Mouse (Mus musculus): ENCODE measurements at regions not wholly inside any gene's neighbourhood (a gene's known extent, or its start where the extent isn't known, plus 50 kb on each side); places are given as distances from the start of the nearest gene placed in this dataset.

DNA sequence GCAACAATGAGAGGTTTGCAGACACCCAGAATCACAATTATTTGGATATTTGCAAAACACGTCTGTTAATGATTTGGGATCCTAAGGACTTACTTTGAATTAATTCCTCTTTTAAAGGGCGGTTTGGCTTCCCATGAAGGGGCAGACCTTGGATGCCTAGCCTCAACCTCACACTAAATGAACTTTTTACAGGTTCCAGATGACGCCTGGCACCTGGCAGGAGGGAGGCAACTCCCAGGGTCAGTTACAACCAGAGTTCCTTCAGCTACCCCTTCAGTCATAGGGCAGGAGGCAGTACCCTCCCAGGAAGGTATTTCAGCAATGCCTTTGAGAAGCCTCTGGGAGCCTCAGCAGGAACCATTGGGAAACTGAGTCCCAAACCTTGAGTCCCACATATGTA is 57.9 kb upstream of the Stx18 start:
- no peak for DNase-seq (ENCODE audit: extremely low spot score in 1 of 2, low spot score in 1 of 2)

DNA sequence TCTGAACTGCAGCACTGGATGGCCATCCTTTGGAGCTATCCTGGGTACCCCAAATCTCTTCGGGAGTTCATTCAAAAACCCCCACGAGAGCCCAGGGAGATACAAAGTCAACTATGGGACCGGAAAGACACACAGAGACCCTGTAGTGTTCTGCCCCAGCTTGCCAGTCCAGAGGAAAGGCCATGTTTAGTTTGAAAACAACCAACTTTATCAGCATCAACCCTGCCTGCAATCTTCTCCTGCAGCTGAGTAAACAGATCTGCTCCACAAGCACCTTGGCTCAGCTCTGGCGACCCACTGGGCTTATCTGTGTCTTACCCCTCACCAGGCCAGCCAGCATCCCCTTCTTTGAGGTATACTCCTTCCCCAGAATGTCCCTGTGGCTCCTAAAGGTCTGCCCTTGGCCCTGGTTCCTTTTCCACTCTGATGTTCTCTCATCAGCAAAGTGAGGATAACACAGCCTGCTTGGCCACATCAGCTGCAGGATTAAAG is 61.6 kb upstream of the Stx18 start:
- DNase-seq (ENCODE audit: extremely low spot score in 1 of 2, low spot score in 1 of 2) = no peak

DNA sequence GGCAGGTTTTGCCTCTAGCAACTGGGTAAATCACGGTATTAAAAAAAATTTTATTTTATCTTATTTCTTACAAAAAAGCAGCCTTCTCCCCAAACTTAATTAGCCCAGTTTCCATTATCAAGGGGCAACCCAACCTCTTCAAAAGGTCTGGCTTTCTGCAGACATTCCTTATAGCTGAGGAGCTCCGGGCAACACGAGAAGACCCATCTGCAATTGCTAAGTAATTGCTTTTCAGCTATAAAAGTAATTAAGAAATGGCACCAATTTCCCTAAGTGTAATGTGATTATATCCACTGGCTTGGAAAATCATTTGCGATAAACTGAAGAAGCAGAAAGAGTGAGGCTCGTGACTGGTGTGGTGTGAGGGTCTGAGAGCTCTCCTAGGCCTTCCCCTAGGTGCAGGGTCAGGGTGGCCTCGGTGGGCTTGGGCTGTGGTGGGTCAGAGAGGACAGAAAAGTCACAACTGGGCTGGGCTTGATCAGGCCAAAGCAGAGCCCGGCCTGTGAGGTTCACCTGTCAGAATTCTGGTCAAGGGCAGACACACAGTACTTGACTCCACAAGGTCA is 65.5 kb upstream of the Stx18 start:
- DNase-seq (ENCODE audit: extremely low spot score in 1 of 2, low spot score in 1 of 2) = no peak

DNA sequence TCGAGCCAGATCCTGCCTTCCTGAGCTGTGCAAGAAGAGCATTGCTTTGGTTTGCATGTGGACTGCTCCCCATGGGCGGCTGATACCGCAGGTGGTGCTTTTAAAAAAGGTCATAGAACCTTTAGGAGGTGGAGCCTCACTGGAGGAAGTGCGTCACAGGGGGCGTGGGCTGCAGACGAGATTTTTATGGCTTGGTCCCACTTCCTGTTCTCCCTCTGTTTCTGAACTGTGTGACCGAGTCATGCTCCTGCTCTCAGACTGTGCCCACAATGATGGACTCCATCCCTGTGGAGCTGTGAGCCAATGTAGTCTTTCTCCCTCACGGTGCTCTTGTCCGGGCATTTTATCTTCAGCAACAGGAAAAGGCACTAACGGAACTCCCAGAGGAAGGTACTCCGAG is 66.8 kb upstream of the Stx18 start:
- no peak for DNase-seq (ENCODE audit: extremely low spot score in 1 of 2, low spot score in 1 of 2)

DNA sequence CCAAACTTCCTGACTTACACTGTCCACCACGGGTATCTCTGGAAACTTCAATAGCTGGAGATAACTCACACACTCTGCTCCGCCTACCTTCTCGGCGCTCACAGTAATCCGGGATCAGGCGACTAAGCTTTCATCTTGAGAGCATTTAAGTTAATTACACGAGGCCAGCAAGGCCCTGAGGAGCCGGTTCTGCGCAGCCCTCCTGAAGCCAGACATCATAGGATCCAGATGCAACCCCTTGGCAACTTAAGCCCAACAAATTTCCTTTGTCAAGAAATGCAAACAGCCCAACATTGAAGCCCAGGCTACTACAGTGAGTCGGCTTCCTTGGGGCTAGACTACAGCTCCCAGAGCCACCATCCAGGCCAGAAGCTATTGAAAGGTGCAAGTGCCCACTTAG is 69.9 kb upstream of the Stx18 start:
- no peak for DNase-seq (ENCODE audit: extremely low spot score in 1 of 2, low spot score in 1 of 2)

DNA sequence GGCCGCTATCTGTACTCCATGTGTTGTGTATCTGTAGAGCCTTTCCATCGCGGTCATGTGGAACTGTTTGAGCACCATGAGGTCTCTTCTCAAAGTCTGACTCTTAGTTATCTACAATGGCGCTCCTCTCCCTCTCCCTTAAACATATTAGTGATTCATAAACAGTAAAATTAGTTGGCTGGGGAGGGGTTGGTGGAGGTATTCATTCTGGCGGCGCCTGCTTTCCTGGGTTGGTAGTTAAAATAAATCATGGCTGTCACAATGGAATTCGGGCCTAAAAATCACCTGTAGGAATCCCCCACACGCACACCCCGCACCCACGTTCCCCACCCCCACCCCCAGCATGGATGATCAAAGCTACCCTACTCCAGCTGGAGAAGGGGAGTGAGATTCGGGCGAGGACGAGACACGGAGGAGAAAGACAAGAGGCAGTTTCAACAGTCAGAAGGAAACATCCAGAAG is 70.6 kb upstream of the Stx18 start:
- DNase-seq (ENCODE audit: extremely low spot score in 1 of 2, low spot score in 1 of 2) = no peak

DNA sequence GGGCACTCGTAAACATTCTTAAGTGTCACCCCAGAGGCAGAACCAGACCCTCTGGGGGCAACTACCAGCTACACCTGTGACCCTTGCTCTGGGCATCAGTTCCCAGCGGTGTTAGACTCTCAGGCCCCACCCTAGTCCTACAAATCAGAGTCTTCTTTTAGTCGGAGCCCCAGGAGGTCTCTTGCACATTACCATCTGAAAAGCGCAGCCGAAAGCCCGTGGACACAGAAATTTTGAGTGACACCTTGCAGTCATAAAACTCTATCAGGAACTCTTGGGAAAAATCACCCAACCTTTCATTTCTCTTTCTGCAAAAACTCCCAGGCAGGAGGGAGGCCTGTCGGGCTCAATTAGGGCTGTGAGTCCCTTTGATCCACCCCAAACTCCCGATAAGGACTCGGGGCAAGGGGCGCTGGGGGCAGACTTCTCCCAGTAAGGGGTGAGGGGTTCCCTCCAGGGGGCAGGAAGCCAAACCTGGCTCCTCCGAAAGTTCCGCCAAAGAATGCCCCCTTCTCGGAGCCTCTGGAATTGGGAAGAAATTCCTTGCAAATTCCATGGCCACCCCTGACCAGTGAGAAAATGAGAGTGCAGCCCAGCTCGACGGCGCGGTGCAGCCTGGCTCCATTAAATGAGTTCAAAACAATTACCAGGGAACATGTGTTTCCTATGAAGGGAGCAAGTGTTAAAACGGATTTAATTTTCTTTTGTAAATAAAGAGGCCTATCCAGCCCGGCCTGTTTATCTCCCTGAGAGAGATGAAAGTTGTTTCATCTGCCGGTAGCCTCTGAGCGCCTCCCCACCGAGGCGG is 71.2 kb upstream of the Stx18 start:
- no peak for DNase-seq (ENCODE audit: extremely low spot score in 1 of 2, low spot score in 1 of 2)

DNA sequence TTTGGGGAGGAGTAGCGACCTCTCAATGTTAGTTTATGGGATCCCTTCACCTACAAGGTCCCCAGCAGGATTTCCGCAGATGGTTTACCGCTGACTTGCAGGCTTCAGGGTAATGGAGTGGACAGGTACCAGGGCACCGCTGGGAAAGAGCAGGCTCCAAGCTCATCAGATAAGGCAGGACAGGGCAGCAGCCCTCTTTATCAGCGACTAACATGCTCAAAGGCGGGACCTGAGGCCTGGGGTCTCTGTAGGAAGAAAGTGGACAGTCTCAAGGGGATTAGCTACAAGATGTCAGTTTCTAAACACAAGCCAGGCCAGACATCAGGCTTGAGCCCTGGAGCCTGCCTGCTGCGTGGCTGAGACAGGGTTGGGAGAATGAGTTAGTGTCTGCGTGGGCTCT is 74.9 kb upstream of the Stx18 start:
- no peak for DNase-seq (ENCODE audit: extremely low spot score in 1 of 2, low spot score in 1 of 2)

DNA sequence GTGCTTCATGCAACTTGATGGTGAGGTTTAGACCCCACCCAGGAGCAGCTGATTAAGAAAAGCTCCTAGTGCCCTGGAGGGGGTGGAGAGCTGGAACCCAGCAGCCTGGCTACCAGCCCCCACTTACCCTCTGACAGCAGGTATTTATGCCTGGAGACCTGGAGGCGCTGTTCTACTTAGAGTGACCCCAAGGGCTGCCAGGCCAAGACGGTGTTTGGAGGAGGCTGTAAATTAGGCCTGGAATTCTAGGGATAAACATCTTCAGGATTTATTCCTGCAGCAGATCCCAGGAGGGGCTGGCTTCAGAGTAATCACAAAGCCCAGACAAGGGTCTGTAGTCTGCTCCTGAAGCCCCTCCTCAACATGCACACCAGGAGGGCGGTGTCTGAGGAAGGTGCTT is 76.0 kb upstream of the Stx18 start:
- DNase-seq (ENCODE audit: extremely low spot score in 1 of 2, low spot score in 1 of 2) = no peak

DNA sequence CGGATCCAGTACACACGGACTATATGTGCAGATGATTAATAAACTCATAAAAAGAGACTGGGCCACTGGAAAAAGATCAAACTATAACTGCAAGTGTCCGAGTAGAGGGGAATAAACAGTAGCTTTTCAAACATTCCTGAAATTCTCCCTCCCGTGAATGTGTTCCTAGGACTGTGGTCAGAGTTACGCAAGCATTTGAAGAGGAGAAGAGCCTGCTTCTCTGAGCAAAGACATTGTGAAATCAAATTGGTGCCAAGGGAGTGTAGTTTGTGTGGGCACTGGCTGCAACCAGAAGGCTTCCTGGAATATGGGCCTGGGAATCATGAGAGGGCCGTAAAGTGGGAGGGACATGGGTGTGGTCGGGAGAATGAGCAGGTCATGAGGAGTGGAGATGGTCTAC is 78.3 kb upstream of the Stx18 start:
- no peak for DNase-seq (ENCODE audit: extremely low spot score in 1 of 2, low spot score in 1 of 2)

DNA sequence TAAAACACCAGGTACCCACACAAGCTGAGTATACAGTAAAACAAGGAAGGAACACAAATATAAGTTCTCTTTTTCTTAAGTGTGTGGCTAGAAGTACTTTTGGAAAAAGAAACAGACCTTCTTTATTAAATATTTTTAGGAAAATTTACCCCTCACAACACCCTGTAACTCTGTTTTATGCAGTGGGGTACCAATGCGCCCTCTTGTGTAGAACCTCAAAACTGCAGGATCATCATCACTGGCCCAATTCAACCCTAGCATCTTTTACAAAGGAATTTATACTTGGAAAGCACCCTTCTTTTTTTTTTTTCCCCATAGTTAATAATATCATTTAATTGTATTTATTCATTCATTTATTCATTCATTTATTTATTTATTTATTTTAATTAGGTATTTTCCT is 86.4 kb upstream of the Stx18 start:
- peak in 1 of 2 experiments; percentile 72 for DNase-seq (ENCODE audit: extremely low spot score in 1 of 2, low spot score in 1 of 2)

DNA sequence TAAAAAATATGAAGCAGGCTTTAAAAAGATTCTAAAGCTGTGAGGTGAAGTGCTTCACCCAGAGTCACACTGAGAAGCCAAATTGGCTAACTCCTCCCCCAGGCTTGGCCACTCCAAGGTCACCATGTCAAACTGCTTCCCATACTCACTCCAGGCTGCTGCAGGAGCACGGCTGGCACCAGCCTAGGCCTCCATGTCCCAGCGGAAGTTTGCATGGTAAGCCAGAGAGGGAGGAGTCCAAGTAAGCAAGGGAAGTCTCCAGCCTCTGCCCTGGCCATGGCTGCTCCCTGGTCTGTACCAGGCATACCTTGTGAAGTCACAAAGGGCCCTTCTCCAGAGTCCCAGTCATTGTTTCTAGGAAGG is 105.8 kb upstream of the Stx18 start:
- no peak for DNase-seq (ENCODE audit: extremely low spot score in 1 of 2, low spot score in 1 of 2)

DNA sequence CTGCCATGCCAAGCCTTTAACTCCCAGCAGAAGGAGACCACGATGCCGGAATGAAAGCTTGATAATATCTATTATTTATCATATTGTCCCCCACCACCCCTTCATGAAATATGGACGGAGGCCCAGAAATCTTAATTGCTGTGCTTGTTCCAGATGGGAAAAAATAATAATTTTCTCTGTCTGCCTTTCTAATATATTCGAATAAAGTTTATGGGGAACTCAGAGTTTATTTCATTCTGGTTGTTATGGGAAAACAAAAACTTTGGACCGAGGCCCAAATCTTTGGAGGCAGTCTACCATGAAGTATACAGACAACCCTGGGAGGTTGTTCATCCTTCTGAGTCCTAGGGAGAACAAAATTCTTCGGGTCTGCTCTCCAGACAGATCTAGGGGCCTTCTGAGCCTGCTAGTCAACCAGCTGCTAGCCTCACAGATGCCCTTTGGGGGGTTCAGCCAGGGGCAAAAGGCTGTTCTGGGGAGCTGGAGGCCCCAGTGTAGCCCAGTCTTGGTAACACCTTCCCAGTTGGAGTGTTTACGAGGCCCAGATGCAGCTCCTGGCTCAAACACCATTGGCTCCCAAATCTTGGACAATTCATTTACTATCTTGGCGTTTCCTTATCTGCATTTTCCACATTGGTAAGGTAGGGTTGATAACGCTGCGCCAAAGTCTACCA is 106.3 kb upstream of the Stx18 start:
- no peak for DNase-seq (ENCODE audit: extremely low spot score in 1 of 2, low spot score in 1 of 2)

DNA sequence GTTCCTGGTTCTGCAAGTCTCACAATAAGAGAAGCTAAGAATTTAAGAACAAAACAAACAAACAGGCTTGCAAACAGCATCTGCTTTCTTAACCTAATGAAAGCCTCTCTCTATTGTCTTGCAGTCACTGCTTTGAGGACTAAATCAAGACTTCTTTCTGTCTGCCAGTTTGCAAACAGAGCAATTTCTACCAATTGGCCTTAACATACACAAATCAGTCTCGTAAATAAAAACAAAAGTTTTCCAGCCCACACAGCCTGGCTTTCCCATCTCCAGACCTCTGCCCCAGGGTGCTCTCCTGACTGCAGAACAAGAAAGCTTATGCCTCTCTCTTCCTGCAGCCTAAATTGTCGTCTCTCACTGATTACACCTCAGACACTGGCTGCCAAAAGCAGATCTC is 96.1 kb upstream of the Msx1 start:
- no peak for DNase-seq (ENCODE audit: extremely low spot score in 1 of 2, low spot score in 1 of 2)

DNA sequence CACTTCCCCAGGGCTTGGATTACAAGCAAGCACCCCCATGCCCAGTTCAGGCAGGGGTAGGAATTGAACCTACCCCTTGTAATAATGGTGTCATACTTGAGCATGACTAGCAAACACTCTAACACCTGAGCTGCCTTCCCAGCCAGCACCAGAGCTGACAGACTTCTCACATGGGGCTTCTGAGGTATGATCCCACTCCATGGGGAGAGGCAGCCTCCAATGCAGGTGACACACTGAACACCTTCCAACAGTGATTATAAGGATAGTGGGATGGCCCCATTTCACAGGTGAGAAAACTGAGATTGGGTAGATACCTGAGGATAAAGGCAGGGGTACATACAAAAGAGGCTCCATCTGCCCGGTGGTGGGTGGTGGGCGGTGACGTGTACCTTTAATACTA is 94.7 kb upstream of the Msx1 start:
- DNase-seq (ENCODE audit: extremely low spot score in 1 of 2, low spot score in 1 of 2) = no peak

DNA sequence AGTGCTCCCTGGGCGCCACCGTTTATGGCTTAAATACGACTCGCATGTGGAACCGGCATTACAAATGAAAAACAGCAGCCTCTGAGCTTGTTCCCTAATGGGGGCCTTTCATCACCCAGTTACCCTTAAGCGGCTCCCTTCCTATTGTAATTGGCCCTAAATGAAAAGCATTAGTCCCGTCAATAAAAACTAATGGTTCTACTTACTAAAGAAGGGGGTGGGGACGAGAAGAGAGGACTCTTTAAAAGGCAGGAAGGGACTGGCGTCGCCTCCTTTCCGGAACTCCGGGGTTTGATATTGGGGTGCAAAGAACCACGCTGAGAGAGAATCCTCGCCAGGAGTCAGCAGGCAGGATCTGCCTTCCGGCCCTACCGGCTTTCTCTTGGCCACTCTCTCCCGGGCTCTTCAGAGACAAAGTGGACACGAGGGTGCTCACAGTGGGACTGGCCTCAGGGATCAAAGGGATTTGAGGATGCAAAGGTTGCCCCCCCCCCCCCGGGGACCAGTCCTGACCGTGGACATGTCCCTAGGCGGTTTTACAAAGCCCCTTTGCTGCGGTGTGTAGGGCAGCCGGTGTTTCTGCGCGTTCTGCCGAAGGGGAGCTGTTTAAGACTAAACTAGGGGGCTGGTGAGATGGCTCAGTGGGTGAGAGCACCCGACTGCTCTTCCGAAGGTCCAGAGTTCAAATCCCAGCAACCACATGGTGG is 93.8 kb upstream of the Msx1 start:
- no peak for DNase-seq (ENCODE audit: extremely low spot score in 1 of 2, low spot score in 1 of 2)

DNA sequence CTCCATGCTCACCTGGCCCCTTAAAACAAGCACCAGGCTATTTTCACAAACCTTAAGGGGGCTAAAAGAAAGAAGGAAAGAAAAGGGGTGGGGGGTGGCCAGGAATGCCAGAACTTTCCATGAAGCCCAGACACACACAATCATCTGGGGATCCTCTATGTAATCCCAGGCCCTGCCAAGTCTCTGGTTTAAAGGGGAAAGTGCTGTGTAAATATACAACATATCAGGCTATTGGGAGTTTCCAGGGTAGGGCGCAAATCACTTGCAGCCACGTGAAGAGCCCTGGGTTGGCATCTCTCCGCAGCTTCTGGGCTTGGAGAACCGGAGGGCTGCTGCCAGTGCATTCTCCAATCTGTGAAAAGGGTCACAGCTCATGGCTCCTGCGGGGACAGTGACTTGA is 92.8 kb upstream of the Msx1 start:
- no peak for DNase-seq (ENCODE audit: extremely low spot score in 1 of 2, low spot score in 1 of 2)

DNA sequence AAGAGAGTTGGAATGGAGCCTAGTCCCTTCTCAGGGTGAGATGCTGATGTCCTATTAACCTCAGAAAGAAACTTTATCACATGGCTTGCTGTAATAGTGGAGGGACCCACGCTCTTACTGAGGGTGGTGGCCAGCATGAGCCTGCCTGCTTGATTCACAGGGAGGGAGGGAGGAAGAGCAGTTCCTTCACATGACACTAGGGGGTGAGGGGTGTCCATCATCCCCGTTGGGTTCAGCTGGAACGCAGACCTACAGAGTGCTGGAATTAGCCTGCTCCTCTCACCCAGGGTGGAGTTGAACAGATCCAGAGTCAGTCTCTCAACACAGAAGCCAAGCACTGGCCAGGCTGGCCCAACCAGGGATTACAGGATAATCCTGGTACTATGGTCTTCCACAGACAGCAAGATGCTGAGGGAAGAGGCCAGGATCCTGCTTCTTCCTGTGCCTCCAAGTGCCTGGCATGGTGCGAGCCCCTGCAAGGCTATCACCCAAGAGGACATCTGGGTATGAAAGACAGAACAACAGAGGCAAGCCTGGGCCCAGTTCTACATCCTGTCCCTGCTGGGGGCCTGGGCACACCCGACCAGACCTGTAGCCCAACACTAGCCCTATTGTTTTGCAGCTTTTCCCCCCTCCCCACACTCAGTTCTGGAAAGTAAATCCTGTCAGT is 80.4 kb upstream of the Msx1 start:
- no peak for DNase-seq (ENCODE audit: extremely low spot score in 1 of 2, low spot score in 1 of 2)

DNA sequence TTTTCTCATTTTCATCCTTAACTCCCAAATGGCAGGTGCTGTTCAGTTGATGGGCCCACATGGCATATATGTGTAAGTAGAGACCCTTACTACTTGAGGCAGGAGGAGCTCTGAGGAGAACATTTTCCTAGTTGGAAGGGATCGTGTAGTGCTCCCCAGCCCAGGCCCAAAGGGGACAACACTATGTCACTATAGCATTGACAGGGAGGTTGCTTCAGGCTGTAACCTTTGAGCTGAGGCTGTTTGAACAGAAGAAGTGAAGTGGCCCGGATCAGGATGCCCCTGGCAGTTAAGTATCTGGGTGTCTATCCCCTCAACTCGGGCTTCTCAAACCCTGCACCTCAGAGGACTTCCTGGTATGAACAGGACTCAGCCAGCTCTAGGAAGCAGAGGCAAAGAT is 79.5 kb upstream of the Msx1 start:
- DNase-seq (ENCODE audit: extremely low spot score in 1 of 2, low spot score in 1 of 2) = no peak

DNA sequence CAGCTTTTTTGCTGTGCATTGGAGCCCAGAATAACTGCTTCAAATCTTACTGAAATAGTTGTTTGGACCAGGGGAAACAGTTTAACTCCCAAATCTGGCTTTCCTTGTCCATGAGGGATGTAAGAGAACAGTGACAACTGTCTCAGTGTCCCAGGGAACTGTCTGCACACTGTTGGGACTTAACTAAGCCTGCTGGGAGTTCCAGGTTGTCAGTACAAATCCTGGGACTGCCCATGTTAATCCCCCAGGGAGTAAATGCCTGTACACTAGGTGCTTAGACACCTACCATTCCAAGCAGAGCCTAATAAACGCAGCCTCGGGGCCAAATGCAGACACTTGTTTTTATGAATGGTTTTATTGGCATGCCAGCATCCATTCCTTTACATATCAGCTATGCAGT is 78.4 kb upstream of the Msx1 start:
- DNase-seq (ENCODE audit: extremely low spot score in 1 of 2, low spot score in 1 of 2) = no peak

DNA sequence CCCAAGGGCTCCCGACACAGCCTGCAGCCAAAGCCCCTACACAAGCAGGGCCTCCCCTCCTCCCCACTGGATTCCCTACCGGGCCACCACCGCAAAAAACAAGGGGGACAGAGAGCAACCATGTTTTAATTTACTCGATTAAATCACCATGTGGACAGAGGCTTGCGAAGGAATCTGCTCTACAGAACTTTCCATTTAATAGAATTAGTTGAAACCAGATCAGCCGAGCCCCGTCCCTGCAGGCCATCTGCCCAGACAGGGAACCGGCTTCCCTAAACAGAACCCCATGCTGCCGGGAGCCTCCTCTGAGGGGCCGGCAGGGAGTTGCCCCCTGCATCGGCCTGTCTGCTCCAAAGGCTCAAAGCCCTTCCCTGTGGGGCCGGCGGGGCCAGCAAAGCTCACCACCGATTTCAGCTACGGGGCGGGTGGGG is 77.5 kb upstream of the Msx1 start:
- DNase-seq (ENCODE audit: extremely low spot score in 1 of 2, low spot score in 1 of 2) = no peak
